8 mouse cellular contexts compared by ENCODE assay signal in genomic region chr1:55406531-55407375, GRCm38 (mm10). TPM values are rescaled to one million over a fixed set of nuclear protein-coding genes. Genes with fewer than 3 reads are reported as not detected.
DNase-seq lines count a peak whose midpoint lies in the region; ATAC-seq lines count a peak whose summit lies in the region.

No protein-coding gene starts in this region.

- WGBS in embryonic facial prominence, embryonic 12.5 days = 4% methylated on average over 35 of the region's 35 CpGs

- peak overlapping the region; percentile 63 for H3K4me3 ChIP-seq in embryonic facial prominence, embryonic 12.5 days

- peaks cover 22% of the 10 kb centered on the region; the same call in 1 of the 2 replicates for H3K27me3 ChIP-seq in embryonic facial prominence, embryonic 12.5 days
- H3K27me3 ChIP-seq in splenic B cell, adult 2 months (ENCODE audit: control insufficient read depth, insufficient read depth, low read length, poor library complexity, severe bottlenecking) = no peaks in the 10 kb centered on the region

- peak overlapping the region; percentile 52 for H3K9ac ChIP-seq in embryonic facial prominence, embryonic 12.5 days

- 0 out of 2 replicates have a peak overlapping the region, but pooled peaks have one; percentile 7 for H3K27ac ChIP-seq in embryonic facial prominence, embryonic 12.5 days

- H3K4me1 ChIP-seq in embryonic facial prominence, embryonic 12.5 days = peaks cover 11% of the 10 kb centered on the region; the same call in 1 of the 2 replicates

- peak overlapping the region; percentile 99 for H3K4me2 ChIP-seq in embryonic facial prominence, embryonic 12.5 days (replicated peaks)

- intact Hi-C loops in heart, postnatal 36 days (cut with DNase I) = loop anchor here (5.0 to 10.0 kb wide), 4 partner anchors 86 to 178 kb away; no protein-coding TSS in a partner anchor

- ATAC-seq in frontal cortex, adult (ENCODE audit: low TSS enrichment) = peak; percentile 15
- peak; percentile 16; the same call in 1 of the 2 replicates for ATAC-seq in embryonic facial prominence, embryonic 12.5 days (ENCODE audit: insufficient number of reproducible peaks, insufficient read depth, low FRiP score, low TSS enrichment)

- DNase-seq in frontal cortex, postnatal 25 days (ENCODE audit: low spot score in 2 of 2) = no peak
- DNase-seq in adrenal gland, adult 2 months = peak; percentile 42
- DNase-seq in heart, postnatal 36 days = peak; percentile 19 to 26
- DNase-seq in kidney, postnatal 4 days = peak; percentile 34 to 57
- peak; percentile 35 for DNase-seq in lung, postnatal 10 days
- DNase-seq in splenic B cell, adult 2 months (ENCODE audit: low read depth, low spot score) = peak; percentile 18

- no peaks in the 10 kb centered on the region for H3K36me3 ChIP-seq in embryonic facial prominence, embryonic 12.5 days
- H3K36me3 ChIP-seq in splenic B cell, adult 2 months (ENCODE audit: control insufficient read depth, insufficient read depth, low read length, poor library complexity, severe bottlenecking) = no peaks in the 10 kb centered on the region

- H3K9me3 ChIP-seq in embryonic facial prominence, embryonic 12.5 days = no peaks in the 10 kb centered on the region

RNA-seq across cellular contexts. Expression of gene Plcl1, which starts 1.0 kb away (rescaled TPM):
- 1 to 10 TPM; 3.4 to 5.7 TPM for total RNA-seq in adrenal gland, adult 2 months (2021)
- polyA plus RNA-seq in adrenal gland, adult 2 months (2012; rRNA removed) = 1.9 and 2.0 TPM in 2 replicates
- 1.7 TPM in 2 replicates for polyA plus RNA-seq in embryonic facial prominence, embryonic 12.5 days (2016; fragmentation: Nextera tagmentation; extraction: Ambion mirVana)
- total RNA-seq in heart, postnatal 36 days (2021) = 1 to 10 TPM; 3.9 to 4.4 TPM

RNA-seq across cellular contexts. Expression of gene Boll, which starts 43.5 kb away (rescaled TPM):
- total RNA-seq in adrenal gland, adult 2 months (2021) = not detected
- polyA plus RNA-seq in adrenal gland, adult 2 months (2012; rRNA removed) = not detected in 2 replicates
- 0.43 and 0.54 TPM in 2 replicates for polyA plus RNA-seq in embryonic facial prominence, embryonic 12.5 days (2016; fragmentation: Nextera tagmentation; extraction: Ambion mirVana)
- not detected for total RNA-seq in heart, postnatal 36 days (2021)

Comparison
In these comparisons a context has a peak if more than half of its experiments do, and no peak if none do; other contexts are left out.
1. DNase-seq: peak in adrenal gland, adult 2 months (single experiment), heart, postnatal 36 days (2 of 2), kidney, postnatal 4 days (2 of 2), lung, postnatal 10 days (single experiment) and splenic B cell, adult 2 months (single experiment); none in frontal cortex, postnatal 25 days (0 of 2).